Mouse (Mus musculus): Measurements from ENCODE around the gene Lrrc8a.

Gene Lrrc8a

DNA sequence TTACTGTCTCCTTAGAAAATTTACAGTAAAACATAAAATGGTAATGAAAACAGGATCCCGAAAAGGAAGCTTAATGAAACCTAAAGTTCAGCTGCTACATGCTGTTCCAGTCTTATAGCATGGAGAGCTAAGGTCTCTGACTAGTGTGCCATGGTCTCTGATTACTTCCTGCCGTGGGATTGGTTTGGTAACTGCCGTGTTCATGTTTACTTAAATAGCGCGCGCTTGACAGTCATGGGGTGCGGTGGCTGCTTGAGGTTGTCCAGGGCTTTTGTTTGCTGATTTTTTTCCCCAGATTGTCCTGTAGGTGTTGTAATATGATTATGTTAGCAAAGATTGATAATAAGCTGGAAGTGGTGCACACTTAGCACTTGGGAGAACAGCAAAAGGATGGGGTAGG is 68.6 kb downstream of the Lrrc8a start:
- DNase-seq (ENCODE audit: low read depth, low spot score): no peak

DNA sequence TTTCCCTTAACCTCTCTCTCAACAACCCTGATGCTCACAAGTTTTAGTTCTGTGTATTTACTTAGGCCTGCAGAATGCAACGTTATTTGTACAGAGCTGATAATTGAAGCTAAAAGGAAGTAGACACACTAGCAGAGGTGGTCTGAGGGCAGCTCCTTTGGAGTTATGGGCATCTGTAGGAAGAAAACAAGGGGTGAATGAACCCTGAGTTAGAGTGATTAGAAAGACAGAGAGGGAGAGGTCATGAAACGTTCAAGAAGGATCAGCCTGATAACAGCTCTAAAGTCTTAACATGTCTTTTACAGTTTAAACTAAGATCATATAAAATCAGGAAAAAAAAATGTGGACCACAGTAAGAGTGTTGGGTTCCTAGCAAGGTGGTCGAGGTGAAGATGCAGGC is 71.8 kb downstream of the Lrrc8a start:
- no peak for DNase-seq (ENCODE audit: low read depth, low spot score)

GRCm38 (mm10) chr2:30311481-30311880 is 74.0 kb downstream of the Lrrc8a start:
- DNase-seq (ENCODE audit: low read depth, low spot score): no peak

Measured in CD4-positive, CD25-positive, alpha-beta regulatory T cell, adult 2 months (primary cell).